Mouse (Mus musculus): Measurements from ENCODE around the gene Nktr. TPM values are rescaled to one million over a fixed set of nuclear protein-coding genes. Genes with fewer than 3 reads are reported as not detected.

The Nktr gene
- polyA plus RNA-seq, 1 experiment from 2014 or later: 45.9 TPM

DNA sequence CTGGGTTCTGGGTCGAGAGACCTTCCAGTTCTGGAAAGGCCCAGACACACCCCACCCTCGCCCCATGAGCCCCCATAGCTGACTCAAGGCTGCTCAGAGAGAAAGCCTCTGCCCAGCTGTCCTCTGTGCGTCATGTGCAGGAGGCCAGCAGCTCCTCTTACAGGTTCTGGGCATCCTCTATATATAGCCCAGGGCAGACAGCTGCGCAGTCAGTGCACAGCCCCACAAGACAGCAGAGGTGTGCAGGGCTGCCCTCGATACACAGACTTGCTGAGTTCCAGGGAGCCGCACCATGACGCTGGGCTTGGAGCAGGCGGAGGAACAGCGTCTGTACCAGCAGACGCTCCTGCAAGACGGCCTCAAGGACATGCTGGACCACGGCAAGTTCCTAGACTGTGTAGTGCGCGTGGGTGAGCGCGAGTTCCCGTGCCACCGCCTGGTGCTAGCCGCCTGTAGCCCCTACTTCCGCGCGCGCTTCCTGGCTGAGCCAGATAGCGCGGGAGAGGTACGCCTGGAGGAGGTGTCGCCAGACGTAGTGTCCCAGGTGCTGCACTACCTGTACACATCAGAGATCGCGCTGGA lies 58.6 kb downstream of the Nktr start, which contains the start of gene Klhl40:
TSS of gene Klhl40 (plus strand) at position 124 of the 582 bp plus-strand sequence.
- H3K9me3 ChIP-seq: no peaks in the 10 kb centered on the region
- peaks cover 13% of the 10 kb centered on the region for H3K4me1 ChIP-seq (replicated peaks)
- peaks cover 56% of the 10 kb centered on the region for H3K27me3 ChIP-seq (ENCODE audit: insufficient read depth, poor library complexity, severe bottlenecking)
- no peak within 1 kb of the TSS for H3K27ac ChIP-seq
- 23% methylated on average over 30 of the region's 30 CpGs for WGBS
- no peak for DNase-seq (ENCODE audit: low spot score)
- peak within 1 kb of the TSS; percentile 47 for H3K4me3 ChIP-seq
- H3K36me3 ChIP-seq: no peaks in the 10 kb centered on the region

DNA sequence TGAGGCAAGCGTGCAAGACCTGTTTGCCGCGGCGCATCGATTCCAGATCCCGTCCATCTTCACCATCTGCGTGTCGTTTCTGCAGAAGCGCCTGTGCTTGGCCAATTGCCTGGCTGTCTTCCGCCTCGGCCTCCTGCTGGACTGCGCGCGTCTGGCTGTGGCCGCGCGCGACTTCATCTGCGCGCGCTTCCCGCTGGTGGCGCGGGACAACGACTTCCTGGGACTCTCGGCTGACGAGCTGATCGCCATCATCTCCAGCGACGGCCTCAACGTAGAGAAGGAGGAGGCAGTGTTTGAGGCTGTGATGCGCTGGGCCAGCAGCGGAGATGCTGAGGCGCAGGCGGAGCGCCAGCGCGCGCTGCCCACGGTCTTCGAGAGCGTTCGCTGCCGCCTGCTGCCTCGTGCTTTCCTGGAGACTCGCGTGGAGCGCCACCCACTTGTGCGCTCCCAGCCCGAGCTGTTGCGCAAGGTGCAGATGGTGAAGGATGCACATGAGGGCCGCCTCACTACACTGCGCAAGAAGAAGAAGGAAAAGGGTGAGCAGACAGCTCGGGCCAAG lies 59.2 kb downstream of the Nktr start:
- H3K36me3 ChIP-seq: no peaks in the 10 kb centered on the region
- no peak overlapping the region for H3K27ac ChIP-seq
- H3K4me1 ChIP-seq (replicated peaks): peaks cover 13% of the 10 kb centered on the region
- H3K27me3 ChIP-seq (ENCODE audit: insufficient read depth, poor library complexity, severe bottlenecking): peaks cover 56% of the 10 kb centered on the region
- WGBS: 13% methylated on average over 54 of the region's 54 CpGs
- peak overlapping the region; percentile 47 for H3K4me3 ChIP-seq
- peak; percentile 46 for DNase-seq (ENCODE audit: low spot score)
- no peaks in the 10 kb centered on the region for H3K9me3 ChIP-seq

DNA sequence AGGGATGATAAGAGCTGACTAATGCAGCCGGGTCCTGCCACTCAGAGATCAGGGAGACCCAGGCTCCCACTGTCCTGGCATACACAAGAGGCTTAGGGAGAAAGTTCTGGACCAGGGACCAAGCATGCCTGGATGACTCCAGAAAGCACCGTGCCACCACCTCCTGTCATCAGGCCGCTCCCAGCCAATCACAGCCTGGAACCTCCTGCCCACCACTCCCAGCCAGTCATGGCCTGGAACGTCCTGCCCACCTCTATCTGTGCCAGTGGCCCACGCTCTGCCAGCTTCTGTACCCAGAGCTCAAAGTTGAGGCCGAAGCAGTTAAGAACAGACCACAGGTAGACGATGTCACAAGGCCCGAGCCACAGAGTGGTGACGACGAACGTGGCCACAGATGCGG lies 65.8 kb downstream of the Nktr start:
- H3K4me1 ChIP-seq (replicated peaks): no peaks in the 10 kb centered on the region
- peaks cover 11% of the 10 kb centered on the region for H3K27me3 ChIP-seq (ENCODE audit: insufficient read depth, poor library complexity, severe bottlenecking)
- H3K4me3 ChIP-seq: no peak overlapping the region
- WGBS: 88% methylated on average over 12 of the region's 12 CpGs
- no peak for DNase-seq (ENCODE audit: low spot score)
- H3K36me3 ChIP-seq: no peaks in the 10 kb centered on the region
- no peaks in the 10 kb centered on the region for H3K9me3 ChIP-seq
- no peak overlapping the region for H3K27ac ChIP-seq

DNA sequence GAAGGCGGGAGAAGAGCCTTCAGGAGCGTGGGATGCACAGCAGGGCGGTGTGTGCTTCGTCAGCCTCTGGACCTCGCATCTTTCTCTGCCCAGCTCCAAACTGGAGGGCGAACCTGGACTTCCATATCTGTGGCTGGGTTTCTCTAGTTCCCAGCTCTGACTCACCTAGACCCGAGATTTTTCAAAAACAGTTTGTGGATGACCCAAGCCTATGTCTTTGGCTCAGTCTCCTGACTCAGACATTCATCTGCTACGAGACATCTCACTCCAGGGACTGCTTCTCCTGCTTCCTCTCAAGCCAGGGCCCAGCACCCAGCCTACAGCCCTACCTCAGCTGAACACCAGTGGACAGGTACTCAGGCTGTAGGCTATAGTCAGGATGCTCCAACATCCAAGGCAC lies 66.3 kb downstream of the Nktr start:
- H3K36me3 ChIP-seq: no peaks in the 10 kb centered on the region
- no peak overlapping the region for H3K4me3 ChIP-seq
- no peaks in the 10 kb centered on the region for H3K9me3 ChIP-seq
- no peaks in the 10 kb centered on the region for H3K4me1 ChIP-seq (replicated peaks)
- no peak for DNase-seq (ENCODE audit: low spot score)
- H3K27ac ChIP-seq: no peak overlapping the region
- H3K27me3 ChIP-seq (ENCODE audit: insufficient read depth, poor library complexity, severe bottlenecking): peaks cover 7% of the 10 kb centered on the region; the same call in 1 of the 2 replicates
- 88% methylated on average over 8 of the region's 8 CpGs for WGBS

DNA sequence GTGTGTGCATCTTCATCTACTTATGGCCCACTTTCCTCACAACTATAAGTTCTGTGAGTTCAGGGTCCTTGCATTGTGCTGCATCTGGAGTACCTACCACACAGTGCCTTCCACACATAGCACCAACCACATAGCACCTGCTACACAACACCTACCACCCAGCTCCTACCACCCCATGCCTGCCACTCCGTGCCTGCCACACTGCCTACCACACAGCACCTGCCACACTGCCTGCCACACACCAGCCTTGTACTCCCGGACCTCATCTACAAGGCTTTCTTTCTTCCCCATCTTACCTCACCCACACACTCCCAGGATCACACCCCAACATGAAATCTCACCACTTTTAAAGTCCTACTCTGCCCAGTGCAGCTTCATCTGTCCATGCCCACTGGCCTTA lies 67.4 kb downstream of the Nktr start:
- DNase-seq (ENCODE audit: low spot score): no peak
- Histone ChIP-seq H3K27me3 (ENCODE audit: insufficient read depth, poor library complexity, severe bottlenecking) (no peaks in the 10 kb centered on the region; the same call in 1 of the 2 replicates), H3K4me1 (replicated peaks) (peaks cover 5% of the 10 kb centered on the region), H3K27ac (no peak overlapping the region), H3K4me3 (no peak overlapping the region), H3K9me3 (no peaks in the 10 kb centered on the region), H3K36me3 (no peaks in the 10 kb centered on the region)
- 80% methylated on average over 2 of the region's 2 CpGs for WGBS

DNA sequence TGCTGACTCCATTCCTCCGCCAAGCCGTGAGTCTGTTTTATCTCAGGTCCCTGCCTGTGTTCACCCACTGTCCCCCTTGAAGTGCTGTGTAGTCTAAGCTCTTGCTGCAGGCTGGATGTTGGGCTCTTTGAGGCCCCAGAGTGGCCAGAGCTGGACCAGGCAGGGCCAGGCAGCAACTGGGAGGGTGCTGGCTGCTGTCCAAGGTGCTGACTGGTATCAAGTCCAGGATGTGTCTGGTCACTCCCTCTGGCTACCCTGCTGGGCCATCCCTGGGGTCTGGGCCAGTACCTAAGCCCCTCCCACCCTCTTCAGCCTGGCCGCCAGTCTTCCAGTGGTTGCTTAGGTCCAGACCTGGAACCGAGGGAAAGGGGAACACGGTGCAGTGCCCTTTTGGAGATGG lies 72.2 kb downstream of the Nktr start:
- peak; percentile 65 for DNase-seq (ENCODE audit: low spot score)
- H3K27me3 ChIP-seq (ENCODE audit: insufficient read depth, poor library complexity, severe bottlenecking): peaks cover 3% of the 10 kb centered on the region
- no peaks in the 10 kb centered on the region for H3K36me3 ChIP-seq
- no peak overlapping the region for H3K27ac ChIP-seq
- WGBS: 13% methylated on average over 5 of the region's 5 CpGs
- H3K4me3 ChIP-seq: no peak overlapping the region
- H3K9me3 ChIP-seq: no peaks in the 10 kb centered on the region
- H3K4me1 ChIP-seq (replicated peaks): peaks cover 16% of the 10 kb centered on the region

DNA sequence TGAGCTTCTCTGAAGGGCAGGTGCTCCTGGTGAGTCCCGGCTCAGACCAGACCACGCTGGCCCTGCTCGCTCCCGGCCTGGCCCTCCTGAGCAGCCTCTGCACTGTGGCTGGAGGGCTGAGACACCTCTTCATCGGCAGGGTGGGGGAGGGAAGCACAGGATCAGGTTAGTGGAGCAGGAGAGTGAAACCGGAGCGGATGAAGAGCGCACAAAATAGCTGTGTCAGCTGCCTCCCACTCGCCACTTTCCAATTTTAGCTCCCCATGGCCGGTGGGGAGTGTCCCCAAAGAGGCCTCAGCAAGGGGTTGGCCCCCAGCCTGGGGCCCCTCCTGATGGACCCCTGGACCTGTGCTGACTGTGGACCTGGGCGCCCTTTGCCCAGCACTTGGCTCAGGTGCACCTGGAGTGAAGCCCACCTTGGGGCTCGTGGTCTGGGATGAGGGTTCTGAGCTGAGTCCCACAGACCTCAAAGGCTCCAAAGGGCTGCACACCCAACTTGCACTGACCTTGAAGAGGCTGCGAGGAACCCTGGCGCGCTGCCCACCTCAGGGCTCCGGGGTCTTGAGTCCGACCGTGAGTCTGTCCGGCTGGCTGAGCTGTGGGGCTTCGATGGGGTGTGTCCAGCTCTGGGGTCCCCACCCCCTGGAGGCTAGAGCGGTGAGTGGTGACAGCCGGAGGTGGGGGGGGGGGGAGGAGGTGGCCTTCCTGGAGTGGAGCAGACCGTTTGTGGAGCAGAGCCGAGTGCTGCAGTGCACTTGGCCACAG lies 73.0 kb downstream of the Nktr start, which contains the start of gene Hhatl:
TSS of gene Hhatl (minus strand) at position 751 of the 765 bp plus-strand sequence.
- peaks cover 16% of the 10 kb centered on the region for H3K4me1 ChIP-seq (replicated peaks)
- no peaks in the 10 kb centered on the region for H3K9me3 ChIP-seq
- H3K27me3 ChIP-seq (ENCODE audit: insufficient read depth, poor library complexity, severe bottlenecking): peaks cover 3% of the 10 kb centered on the region
- H3K4me3 ChIP-seq: no peak within 1 kb of the TSS
- H3K36me3 ChIP-seq: no peaks in the 10 kb centered on the region
- WGBS: 48% methylated on average over 24 of the region's 24 CpGs
- no peak for DNase-seq (ENCODE audit: low spot score)
- H3K27ac ChIP-seq: no peak within 1 kb of the TSS

DNA sequence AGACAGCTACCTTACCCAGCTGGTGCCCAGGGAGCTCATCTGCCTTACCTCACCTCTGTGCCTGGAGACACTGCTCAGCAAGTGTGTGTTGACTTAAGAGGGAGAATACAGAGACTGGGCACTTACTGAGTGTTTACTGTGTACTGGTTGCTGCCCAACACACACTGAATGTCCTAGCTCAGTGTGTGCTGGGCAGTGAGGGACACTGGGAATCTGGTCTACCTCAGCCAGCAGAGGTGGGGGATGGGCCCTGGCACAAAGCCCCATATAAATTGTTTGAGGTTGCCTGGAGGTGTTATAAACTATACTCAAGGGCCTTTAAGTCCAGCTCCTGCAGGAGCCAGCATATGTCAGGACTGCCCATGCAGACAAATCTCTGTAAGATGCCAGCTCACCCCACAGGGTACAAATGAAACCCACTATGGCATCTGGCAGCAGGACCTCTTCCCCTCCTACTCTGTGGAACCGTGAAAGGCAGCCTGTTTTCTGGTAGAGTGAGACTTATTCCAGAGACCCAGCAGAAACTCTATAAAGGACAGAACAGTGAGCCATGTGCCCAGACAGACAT lies 76.1 kb downstream of the Nktr start:
- Histone ChIP-seq H3K27ac (no peak overlapping the region), H3K27me3 (ENCODE audit: insufficient read depth, poor library complexity, severe bottlenecking) (peaks cover 8% of the 10 kb centered on the region), H3K4me3 (no peak overlapping the region), H3K9me3 (no peaks in the 10 kb centered on the region), H3K36me3 (no peaks in the 10 kb centered on the region), H3K4me1 (replicated peaks) (peaks cover 38% of the 10 kb centered on the region)
- 81% methylated on average over 1 of the region's 1 CpGs for WGBS
- no peak for DNase-seq (ENCODE audit: low spot score)

DNA sequence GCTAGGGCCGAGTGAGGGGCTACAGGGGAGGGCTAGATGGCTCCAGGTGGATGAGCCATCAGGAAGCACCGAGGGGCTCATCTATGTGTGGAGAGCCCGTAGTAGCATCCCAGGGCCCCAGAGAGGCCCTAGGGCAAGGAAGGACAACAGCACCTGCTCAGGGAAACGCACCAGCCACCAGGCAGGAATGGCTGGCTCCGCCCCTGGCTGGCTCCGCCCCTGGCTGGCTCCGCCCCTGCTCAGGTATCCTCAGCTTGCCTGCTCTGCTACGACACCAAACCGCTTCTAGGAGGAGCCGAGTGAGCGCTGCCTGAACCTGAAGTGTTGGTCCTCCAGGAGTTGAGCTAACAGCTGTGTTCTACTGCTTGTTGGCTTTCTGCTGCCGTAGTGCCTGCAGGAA lies 78.8 kb downstream of the Nktr start:
- WGBS: 19% methylated on average over 12 of the region's 12 CpGs
- DNase-seq (ENCODE audit: low spot score): no peak
- peaks cover 38% of the 10 kb centered on the region for H3K4me1 ChIP-seq (replicated peaks)
- H3K36me3 ChIP-seq: no peaks in the 10 kb centered on the region
- H3K9me3 ChIP-seq: no peaks in the 10 kb centered on the region
- H3K27me3 ChIP-seq (ENCODE audit: insufficient read depth, poor library complexity, severe bottlenecking): peaks cover 5% of the 10 kb centered on the region; the same call in 1 of the 2 replicates
- no peak overlapping the region for H3K4me3 ChIP-seq
- peak overlapping the region; percentile 8; the same call in 1 of the 2 replicates for H3K27ac ChIP-seq

DNA sequence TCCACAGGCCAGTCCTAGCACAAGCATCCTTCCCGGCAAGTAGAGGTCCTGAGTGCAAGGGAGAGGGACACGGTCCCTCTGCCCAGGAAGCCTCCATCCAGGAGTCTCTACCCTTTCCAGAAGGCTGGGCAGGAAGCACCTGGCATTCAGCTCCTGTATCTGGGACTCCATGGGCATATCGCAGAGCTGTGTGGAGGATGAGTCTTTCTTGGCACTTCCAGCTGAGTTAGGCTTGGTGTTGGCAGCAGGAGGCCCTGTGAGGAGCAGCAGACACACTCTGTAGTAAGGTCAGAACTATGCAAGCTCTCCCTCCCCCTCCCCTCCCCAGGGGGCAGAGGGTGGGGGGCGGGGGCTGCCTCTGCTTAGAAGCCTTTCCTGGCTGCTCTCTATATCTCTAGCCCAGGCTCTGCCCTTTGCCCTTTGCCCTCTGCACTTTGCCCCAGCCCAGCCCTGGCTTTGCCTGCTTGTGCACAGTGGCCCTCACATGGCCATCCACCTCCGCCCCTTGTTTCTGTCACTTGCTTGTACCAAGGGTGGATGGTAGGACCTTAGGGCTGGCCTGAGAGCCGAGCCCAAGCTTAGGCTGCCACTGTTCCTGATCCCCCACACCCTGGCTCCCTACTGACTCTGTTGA lies 80.0 kb downstream of the Nktr start:
- Histone ChIP-seq H3K36me3 (no peaks in the 10 kb centered on the region), H3K27ac (peak overlapping the region; percentile 50), H3K9me3 (no peaks in the 10 kb centered on the region), H3K4me1 (replicated peaks) (peaks cover 48% of the 10 kb centered on the region), H3K4me3 (no peak overlapping the region), H3K27me3 (ENCODE audit: insufficient read depth, poor library complexity, severe bottlenecking) (peaks cover 5% of the 10 kb centered on the region; the same call in 1 of the 2 replicates)
- WGBS: 33% methylated on average over 6 of the region's 6 CpGs
- DNase-seq (ENCODE audit: low spot score): no peak

DNA sequence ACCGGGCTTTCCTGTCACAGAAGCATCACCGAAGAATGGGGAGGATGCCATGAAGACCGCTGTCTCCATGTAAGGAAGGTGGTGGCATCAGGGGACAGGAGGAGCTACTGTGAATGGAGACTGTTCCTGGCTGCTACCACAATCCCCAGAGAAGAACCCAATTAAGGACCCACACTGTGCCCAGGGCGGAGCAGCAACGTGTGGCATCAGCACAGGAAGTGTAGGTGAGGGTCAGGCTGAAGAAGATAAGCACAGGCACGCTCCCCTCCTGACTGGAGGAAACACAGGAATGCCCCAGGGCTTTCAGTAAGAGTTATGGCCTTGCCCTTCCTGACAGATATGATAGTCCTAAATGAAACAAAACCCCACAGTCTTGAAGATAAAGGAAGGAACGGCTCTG lies 83.8 kb downstream of the Nktr start:
- no peaks in the 10 kb centered on the region for H3K9me3 ChIP-seq
- no peaks in the 10 kb centered on the region for H3K36me3 ChIP-seq
- H3K27me3 ChIP-seq (ENCODE audit: insufficient read depth, poor library complexity, severe bottlenecking): 0 out of 2 replicates have a peak, but pooled peaks cover 5% of the 10 kb centered on the region
- H3K27ac ChIP-seq: peak overlapping the region; percentile 13; the same call in 1 of the 2 replicates
- no peak overlapping the region for H3K4me3 ChIP-seq
- WGBS: 73% methylated on average over 7 of the region's 7 CpGs
- peaks cover 67% of the 10 kb centered on the region for H3K4me1 ChIP-seq (replicated peaks)
- DNase-seq (ENCODE audit: low spot score): no peak

All from hindbrain, embryonic 10.5 days (tissue).